Mouse (Mus musculus) cerebellum, adult 11-12 months (tissue): ENCODE results near the gene 4933427D14Rik.

Experiments
- DNase-seq: peaks from one replicate; pipeline ENCODE4 v3.0.0; 2022

The 4933427D14Rik gene

DNA sequence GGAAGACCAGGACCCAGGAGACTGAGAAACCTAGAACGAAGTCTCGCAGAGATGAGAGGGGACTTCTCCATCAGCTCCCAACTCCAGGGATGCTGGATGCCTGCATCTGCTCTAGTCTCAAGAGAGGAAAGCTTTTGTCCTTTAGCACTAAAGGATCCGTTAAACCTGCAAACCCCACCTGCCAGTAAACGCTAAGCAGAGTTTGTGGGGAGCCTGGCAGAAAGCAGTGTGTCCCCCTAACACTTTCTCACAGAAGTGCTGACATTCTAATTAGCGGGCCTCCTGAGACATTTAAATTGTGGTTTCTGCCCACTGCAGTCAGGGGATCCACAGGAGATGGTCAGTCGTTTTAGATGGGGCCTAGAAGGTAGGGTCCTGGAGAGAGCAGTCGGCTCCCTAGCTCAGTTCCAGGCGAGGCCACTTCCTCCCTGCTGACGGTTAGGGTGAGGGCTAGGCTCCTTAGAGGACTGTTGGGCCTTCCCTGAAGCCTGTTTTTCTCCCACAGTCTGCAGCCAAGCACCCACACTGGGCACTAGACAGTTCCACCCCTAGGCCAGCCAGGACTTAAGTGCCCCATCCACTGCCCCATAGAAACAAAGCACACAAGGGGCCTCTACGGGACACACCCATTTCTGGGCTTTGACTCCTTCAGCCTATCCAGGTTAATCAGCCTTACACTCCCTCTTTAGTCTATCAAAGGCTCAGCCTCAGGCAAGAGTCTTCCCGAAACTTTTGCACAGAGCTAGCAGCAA, 70.9 kb downstream of the 4933427D14Rik start:
- no peak for DNase-seq

DNA sequence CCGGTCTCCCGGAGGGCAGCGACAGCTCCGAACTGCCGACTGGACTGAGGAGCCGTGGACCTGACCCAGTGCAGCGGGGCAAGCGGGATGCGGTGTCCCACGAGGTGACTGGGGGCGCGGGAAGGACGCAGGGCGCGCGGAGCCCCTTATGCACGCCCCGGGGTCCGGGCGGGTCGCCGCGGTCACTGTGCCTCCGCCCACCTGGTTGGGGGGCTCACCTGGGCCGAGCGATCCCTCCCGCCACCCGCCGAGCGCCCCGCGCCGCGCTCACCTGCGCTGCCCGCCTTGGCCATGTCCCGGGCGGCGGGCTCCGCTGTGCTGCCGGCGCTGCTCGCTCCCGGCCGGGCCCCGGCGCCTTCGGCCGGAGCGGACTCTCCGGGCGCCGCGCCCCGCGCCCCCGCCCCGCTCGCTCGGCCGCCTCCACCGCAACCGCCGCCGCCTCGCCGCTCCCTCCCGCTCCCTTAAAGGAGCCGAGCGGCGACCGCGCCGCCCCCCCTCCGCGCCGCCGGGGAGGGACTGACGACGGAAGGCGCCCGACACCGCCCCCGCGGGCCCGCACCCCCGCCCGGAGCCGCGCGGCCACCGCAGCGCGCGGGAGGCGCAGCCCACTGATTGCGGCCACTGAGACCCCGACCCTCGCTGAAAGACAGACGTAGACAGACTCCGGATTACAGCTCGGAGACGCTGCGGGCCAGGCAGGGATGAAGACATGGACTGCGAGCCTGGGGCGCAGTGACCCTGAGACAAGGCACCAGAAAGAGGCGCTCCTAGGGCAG, 71.7 kb downstream of the 4933427D14Rik start, which contains the start of gene Pitpnm3:
Gene Pitpnm3 (minus strand): TSS at position 396 of the 776 bp plus-strand sequence.
- peak; percentile 83 for DNase-seq

DNA sequence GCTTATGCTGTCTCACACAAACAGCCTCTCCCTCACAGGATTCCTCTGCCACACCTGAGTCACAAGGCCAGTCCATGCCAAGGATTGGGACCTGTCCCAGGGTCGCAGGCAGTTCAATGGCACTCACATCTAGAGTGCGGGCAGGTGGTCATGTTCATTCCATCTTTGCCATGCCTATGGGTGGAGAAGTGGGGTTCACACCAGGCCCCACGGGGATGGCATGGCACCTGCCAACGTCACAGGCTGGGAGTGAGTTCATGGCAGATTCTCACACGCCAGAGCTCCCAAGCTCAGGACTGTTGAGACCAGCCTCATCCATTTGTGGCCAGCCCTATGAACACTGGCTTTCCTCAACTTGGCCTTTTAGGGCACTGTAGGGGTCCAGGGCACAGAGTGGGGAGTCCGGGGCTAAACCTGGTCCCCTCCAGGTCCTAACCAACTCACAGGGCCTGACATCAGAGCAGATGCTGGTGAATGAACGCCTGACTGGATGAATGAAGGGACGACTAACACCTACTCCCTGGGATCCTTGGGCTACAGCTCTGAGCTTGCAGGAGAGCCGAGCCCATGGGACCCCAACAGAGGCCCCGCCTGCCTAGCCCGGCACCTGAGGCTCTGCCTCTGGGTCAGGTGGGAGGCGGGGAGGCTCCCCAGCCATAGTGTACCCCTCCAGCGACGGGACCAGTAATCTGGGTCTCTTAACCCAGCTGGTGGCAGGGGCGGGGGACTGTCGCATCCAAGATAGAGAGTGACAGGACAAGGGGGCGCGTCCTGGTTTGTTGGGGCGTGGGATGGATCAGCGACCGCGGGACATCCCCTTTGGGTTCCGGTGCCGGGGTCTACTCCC, 72.5 kb downstream of the 4933427D14Rik start:
- DNase-seq, result peak; percentile 71

DNA sequence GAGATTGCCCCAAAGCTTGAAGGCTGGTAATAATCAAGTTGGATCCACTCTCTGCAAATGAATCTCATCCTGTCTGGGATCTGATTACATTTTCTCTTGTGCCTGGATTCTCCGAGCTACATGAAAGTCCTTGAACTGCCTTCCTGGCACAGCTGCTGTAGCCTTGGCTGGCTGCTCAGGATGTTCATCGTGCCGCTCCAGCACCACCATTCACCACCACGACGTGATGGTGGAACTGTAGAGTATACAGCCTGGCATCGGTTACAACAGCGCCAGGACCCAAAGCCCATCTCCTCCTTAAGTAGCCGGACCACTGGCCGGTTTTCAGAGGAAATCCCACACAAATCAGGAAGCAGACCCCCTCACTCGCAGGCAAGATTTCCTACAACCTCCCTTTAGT, 74.2 kb downstream of the 4933427D14Rik start:
- DNase-seq, result no peak

DNA sequence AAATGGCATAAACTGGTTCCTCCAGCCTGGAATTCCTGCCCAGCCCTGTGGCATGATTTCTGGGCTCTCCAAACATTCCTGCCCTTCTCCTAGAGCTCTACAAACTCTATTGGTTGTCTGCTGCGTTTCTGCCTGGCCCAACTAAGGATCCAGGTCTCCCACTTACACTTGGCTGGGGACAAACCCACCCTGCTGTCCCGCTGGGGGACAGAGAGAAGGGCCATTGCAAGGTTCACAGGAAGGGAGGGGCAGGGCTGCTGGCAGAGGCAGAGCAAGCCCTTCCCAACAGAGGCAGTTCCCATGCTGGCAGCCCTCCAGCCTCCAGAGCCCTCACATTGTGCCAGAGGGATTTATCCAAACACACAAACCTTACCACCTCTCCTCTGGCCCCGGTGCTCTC, 75.0 kb downstream of the 4933427D14Rik start:
- DNase-seq, result peak; percentile 85

DNA sequence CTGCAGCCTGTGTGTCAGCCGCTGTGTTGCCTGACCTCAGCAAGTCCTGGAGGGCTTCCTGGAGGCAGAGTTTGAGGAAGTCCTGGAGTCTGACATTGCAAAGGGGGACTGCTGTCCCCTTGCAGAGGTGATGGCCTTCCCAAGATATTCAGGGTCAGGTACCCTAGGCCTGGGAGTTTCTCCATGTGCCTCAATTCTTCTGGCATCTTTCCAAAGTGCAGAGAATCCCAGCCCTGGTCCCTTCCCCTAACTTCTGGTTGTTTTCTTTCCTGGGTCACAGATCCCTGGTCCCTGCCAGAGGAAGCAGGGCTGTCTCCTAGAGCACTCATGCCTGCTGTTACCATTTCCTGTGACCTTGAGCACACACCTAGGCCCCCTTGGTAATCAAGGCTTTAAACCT, 75.6 kb downstream of the 4933427D14Rik start:
- DNase-seq, result no peak

DNA sequence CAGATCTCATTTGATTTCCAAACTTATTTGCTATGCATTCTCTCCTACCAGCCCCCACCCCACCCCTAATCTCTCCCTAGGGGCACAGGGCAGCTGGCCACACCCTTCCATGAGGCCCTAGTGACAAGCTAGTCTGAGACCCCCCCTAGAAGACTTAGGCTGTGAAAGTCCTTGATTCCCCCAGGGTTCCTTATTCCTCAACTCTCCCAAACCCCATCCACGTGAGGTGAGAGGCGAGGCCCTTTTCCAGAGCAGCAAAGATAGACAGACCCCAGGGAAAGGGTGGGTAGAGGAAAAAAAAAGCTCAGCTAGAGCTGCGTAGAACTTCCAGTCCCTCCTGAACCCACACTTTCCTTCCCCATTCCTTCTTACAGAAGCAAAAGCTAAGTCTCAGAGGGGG, 76.4 kb downstream of the 4933427D14Rik start:
- DNase-seq, result no peak

DNA sequence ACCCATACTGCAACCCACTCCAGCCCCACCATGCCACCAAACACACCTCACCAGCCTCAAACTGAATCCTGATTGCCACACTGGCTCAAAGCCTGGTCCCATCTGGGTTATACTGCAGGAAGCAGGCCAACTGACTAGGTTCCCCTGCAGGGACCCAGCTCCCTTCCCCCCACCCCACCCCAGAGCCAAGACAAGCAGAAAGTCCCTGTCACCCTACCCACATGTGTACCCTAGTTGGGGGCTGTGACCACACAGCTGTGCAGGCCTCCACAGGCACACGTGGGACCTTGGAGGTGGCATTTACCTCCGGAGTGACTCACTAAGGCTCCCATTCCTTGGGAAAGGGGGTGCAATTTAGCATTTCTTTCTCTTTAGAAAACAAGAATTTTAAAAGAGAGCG, 76.8 kb downstream of the 4933427D14Rik start:
- DNase-seq, result no peak

DNA sequence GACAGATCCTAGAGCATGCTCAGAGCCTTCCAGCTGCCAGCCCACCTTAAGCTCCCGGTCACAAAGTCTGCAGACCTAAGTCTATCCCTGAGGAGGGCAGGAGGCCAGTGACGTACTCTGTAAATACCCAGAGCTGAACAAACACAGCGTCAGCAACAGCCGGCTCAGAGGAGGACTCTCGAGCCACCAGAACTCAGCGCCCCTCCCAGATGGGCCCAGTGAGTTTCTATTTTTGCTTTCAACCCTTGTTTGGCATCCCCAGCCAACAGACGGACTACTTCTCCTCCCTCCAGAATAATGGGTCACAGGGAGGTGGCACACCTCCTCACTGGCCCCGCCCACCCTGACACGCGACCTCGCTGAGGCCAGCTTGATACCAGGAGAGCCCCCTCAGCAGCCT, 77.2 kb downstream of the 4933427D14Rik start:
- DNase-seq, result peak; percentile 90

DNA sequence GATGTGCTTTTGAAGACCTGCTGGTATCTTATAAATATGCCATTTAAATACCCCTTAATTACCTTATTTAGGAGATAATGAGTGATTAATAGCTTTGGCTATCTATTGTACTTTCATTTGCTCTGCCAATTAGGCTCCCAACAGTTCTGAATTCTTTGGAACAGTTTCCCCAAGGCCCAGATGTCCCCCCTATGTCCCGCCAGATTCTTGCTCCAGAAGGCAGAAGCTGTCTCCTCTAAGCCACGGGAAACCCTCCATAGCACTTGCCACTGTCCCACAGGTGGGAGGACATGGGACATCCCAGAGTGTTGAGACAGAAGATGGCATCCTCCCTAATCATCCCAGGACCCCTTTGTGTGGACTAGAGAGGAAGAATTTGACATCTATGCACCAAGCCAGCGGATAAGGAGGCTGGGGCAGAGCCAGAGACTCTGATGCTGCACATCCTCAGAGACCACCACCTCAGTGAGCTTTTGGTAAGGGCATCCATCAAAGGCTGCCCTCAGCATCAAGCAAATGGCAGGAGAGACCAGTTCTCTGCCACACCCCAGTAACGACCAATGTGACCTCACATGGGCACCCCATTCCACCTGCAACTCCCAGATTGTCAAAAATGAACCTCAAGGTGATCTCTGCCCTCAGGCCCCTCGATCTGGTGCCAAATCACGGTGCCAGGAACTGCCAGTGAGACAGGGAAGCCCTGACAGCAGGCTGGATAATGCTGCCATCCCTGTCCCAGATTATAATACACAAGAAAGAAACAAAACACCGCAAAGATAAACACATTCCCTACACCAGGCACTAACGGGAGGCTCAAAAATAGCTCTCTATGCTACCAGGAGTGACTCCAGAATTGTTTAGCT, 78.0 kb downstream of the 4933427D14Rik start:
- DNase-seq, result peak; percentile 73

DNA sequence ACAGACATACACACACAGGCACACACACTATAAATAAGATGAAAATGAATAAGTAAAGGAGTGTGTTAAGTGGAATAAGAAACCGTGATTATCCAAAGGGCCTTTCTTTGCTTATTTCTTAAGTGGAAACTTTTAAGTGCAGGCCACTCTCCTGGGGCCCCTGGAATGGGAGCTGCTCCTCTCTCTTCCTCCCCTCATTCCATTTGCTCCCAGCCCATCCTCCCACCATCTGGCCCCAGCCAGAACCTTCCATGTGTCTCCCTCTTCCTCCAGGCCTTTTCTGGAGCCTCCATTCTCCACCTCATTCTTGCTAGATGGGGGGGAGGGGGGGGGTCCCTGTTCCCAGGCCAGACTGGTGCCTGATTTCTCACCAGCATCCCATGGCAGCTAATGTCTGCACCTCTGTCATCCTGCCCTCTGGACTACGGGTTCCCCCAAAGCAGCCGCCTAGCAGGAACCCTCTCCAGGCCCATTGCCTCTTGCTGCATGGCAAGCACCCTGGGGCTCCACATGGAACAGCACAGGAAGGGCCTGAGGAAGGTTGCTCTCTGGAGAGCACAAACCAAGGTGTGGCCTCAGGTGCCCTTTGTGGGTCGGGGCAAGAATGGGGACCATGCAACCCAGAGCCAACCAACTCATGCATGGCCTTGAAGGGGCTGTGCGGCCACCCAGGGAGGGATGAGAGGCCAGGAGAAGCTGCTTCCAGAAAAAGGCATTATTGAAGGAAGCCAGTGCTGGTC, 79.6 kb downstream of the 4933427D14Rik start:
- no peak for DNase-seq

DNA sequence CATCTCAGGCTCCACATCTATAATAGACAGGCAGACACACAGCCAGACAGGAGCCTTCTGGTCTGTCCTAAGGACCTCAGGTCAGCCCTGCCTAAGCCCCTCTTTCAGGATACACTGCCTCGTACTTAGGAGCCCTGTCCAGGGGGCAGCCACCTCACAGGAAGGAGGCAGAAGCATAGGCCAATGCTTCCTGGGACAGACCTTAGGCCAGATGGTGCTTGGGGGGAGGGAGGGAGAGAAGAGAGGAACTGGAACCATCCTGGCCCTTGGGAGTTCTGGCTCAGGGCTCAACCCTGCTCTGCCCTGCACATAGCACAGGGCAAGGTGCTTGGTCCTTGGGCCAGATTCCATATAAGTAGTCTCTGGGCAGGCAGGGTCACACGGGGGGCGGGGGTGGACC, 81.5 kb downstream of the 4933427D14Rik start:
- DNase-seq, result peak; percentile 86

DNA sequence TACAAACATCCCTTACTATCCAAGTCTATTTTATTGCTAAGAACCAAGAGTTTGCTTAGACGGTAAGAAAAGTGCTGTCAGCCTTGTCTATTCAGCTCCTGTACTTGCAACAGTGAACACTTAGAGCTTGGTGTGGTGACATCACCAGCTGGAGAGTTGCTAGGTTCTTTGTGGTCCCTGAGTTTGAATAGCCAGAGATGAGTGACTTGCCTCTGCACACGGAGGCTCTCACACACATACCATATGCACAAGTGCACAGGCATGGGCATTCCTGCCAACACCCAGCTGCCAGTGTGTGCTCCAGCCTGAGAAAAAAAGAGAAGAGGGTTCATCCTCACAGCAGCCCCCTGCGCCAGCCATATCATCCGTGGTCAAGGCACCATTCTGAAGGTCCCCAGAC, 83.7 kb downstream of the 4933427D14Rik start:
- DNase-seq, result no peak

DNA sequence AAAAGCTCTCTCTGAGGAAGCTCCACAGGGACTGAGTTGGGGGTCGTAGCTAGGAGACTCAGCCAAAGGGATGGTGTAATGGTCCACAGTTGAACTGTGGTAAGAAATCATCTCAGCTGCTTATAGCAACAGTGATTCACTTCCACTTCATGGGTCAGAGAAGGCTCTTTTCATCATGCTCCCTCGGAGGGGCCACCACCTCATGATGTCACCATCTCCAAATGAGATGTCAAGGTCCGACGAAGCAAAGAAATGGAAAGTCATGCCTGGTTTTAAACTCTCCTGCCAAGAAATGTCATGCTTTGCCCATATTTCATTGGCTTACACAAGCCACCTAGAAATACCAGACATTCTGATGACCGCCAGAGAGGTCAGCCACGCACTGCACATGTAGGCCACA, 86.9 kb downstream of the 4933427D14Rik start:
- DNase-seq, result peak; percentile 6

DNA sequence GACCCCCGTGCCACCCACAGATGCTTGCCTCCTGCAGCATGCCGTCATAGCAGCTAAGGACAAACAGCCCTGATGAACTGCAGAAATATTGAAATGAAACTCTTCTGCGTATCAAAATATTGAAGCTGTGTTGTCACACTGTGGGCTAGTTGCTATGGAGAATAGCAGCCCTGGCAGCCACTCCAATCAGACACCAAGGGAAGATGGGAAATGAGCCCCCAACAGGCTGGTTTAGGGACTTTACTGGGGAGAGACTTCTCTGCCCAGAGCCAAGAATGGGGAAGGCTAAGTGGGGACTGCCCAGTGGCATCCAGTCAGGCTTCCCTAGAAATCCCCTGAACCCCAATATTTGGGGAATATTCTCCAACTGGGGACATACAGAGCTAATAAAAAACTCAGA, 88.6 kb downstream of the 4933427D14Rik start:
- DNase-seq, result no peak

DNA sequence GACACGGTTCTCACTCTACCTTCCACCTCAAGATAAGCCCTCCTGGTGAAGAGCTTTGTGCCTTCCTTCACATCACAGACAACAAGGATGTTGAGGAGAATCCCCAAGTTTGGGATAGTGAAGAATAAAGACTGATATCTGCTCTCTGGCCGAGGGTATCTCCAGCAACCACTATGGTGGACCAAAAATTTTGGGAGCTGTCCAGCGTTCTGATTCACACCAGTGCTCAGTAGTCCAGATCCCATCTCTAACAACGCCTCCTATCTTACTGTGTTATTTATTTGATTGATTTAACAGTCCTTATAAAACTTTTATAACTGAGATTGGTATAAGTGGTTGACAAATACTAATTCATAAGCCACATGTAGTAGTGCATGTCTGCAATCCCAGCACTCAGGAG, 94.0 kb downstream of the 4933427D14Rik start:
- DNase-seq, result no peak

DNA sequence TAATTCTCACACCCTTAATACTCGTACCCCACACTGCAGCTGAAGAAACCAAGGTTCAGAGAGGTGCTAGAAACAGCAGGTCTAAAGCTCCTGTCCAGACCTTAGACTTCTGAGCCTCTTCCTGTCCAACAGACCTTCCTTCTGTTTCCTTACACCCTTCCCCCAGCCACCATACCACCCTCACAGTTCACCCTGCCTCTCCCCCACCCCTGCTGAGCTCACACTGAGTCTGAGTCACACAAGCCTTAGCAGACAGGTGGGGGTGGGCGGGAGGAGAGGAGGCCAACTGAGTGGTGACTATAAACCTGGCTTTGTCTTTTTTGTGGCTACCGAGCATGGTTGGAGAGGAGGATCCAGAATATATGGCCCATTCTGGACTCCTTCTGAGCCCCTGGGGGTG, 96.5 kb downstream of the 4933427D14Rik start:
- DNase-seq, result no peak

DNA sequence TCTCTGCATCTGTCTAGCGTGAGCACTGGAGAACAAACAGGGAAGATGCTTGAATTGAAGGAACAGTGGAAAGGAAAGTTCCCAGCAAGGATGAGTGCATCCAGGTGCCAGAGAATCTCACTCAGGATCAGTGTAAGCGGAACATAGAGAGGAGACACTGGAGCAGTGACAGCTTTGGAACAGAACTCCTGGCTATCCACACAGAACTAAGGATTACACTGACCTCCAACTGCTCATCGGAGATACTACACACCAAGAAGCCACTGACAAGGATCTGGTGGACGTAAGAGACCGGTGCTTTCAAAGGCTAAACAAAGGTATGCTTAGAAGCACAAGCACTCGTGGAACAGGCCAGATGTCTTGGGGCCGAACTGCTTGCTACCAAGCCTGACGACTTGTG, 103.0 kb downstream of the 4933427D14Rik start:
- DNase-seq, result no peak
